Mouse (Mus musculus): ENCODE measurements around the gene Rnf214. TPM values are rescaled to one million over a fixed set of nuclear protein-coding genes. Genes with fewer than 3 reads are reported as not detected.

Gene Rnf214
- polyA plus RNA-seq, 3 experiments from 2014 or later = 22.5 to 42.6 (median 30.6) TPM

DNA sequence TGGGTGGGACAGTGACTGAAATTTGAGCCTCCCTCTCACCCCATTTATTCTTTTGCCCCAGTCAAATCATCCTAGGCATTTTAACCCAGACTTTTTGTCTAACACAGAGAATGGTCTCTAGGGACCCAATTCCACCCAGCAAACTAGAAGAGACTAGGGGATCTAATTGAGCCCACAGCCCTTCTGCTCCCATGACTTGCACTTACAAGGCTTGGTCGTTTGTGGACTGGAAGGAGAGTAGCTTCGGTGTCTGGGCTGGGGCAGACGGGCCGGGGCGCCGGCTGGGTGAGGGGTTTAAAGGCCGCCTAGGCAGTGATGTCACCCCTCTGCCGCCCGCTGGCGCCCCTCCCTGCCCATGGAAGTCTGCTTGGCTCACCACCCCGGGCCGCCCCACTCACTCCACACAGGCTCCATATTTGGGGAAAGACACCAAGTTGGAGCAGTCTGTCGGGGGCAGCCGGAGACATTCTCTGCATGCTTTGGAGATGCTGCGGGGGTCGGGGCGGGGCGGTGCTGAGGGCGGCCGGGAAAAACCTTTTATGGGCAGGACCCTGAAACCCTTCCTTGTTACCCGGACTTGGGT, 29.0 kb upstream of the Rnf214 start, which contains the start of gene Tagln:
Gene Tagln, minus strand, starts transcription at position 431 of the 583 bp plus-strand sequence.
- ATAC-seq = no peak

DNA sequence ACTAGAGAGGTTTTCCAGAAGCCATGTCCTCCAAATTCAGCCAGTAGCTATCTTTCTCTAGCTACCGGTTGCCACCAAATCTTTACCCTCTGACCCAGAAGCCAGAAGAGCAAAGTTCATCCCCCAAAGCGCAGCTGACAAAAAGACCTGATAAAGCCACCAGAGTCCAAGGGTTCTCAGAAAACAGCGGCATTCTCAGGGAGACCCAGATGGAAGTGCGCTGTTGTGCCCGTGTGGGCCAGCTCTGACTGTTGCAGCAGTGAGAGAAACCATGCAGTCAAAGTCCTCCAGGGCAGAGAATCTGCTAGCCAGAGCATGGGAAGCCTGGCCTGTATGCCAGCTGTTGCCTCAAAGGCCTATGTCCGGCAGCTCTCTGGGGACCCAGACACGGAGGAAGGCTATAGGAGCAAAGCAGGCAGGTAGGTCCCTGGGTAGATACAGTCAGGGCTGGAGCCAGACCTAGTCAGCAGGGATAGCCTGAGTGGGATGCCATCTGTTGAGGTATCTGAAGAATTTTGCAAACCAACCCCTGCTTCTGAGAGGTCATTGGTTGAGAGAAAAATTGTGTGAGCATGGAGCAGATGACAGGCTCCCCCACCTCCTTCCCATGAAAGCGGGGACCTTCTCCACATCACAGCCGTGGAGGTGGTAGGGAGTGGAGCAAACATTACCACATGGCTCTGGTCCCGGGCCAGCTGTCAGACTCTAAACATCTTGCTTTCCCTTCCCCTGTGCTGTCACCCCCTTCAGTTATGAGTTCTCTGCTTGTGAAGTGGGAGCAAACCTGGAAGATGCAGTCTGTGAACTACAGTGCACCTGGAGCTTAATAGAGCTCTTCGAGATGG, 26.1 kb upstream of the Rnf214 start:
- ATAC-seq = no peak

DNA sequence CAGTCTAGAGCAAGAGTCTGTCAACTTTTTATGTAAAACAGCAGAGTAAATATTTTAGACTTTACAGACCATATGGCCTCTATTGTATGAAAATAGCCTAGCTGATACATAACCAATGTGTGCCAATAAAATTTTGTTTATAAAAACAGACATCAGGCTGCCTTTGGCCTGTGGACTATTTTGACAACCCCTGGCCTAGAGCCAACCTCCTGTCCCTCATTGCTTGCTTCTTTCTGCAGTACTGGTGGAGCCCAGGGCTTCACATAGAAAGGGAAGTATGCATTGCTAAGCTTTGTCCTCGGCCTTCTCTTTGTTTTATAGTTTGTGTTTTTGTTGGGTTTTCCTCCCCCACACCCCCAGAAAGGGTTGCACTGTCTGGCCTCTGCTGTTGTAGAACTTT, 25.2 kb upstream of the Rnf214 start:
- ATAC-seq = no peak

DNA sequence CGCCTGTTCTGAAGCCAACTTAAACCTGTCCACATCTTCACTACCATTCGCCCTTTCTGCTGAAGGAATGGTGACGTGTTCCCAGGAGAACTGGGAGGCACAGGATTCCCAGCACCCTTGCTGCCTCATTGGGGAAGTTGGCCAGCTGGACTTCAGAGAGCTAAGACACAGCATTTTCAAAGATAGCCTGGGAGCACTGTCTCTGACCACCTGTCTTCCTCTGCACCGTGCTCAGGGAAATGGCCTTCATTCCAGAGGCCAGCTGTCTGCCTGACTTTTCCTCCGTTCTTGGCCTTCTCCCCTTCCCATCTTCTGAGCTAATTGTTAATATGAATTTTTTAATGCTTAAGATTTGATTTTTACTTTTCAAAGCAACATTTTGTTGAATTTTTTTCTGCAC, 22.6 kb upstream of the Rnf214 start:
- no peak for ATAC-seq

DNA sequence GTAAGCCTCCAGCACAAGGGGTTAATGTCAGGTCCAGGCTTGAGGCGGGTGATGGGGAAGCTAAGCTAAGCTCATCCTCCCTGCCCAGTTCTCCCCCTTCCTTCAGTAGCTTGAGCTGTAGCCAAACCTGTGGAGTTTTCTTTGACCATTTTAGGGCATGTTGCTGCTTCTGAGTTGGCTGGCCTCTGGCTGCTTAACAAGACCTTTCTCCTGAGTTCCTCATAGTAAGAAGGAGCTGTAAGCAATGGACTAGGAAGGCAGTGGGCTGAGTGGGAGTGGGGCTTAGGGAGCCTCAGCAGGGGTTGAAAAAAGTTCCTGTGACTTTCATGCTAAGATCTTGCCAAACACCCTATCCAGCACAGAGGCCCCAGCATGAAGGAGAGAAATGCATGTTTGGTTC, 13.2 kb upstream of the Rnf214 start:
- no peak for ATAC-seq

DNA sequence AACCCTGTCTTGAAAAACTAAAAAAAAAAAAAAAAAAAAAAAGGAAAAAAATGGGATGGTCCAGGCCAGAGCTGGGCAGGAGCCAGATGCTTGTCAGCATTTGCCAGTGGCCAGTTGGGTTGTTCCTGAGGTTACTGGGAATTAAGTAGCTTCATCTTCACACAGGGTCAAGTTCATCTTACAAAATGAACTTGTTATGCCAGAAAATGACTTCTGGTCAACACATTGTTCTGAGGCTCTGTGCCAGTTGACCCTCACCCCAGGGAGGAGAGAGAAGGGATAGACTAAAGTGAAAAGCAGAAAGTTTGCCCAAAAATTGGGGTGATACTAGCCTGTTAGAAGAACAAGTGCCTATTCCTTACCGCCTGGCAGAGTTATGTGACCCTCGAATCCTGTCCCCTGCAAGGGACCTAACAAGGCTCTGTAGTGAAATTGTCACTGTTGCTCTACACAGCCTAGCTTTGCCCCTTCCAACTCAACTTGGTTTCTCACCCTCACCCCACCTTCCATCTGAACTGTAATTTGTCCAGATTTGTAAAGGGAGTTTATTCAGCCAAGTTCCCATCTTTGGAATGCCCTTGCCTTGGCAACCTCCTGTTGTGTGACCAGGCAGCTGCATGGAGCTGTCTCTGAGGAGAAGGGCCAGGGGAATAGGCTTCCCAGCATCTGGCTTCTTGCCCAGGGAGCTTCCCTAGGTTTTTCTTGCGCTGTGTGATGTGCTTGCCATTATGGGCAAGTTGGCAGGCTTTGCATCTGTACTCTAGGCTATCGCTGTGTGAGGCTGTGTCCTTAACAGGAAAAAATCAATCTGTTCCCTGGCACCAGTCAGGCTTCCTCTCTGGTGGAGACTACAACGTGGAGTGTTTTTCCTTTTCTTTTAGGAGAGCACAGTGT, 10.6 kb upstream of the Rnf214 start:
- ATAC-seq = no peak

DNA sequence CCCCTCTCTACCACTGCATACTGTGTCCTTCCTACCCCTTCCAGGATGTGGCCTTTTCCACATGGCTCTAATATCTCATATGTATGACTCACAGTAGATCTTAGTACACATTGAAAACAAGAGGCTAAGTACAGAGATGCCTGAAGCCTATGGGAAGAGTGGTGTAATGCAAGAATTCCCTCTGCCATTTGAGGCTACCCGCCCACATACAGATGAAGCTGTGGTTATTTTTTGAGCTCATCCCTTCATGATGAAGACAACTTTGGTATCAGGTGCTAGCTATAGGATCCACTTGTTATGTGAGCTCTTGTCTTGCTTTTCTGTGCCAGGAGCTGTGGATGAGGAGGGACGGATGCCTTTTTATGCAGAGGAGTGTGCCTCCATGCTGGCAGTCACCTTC, 8.9 kb upstream of the Rnf214 start:
- no peak for ATAC-seq

DNA sequence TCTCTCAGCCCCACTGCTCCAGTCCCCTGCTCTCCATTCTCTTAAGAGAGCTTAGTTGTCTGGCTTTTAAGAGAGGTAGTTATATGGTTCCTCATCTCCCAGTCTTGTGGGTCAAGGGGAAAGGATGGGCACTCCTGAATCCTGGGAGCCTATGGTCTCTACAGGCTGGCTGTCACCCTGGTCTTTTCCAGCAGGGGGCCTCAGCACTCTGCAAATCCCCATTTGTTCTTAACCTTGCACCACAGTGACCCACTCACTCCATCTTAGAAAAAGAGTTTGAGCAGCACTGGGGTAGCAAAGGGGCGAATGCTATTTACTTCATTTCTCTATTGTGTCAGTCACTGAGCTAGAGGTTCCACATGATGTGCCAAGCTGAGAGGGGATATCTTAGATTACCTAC, 5.0 kb upstream of the Rnf214 start:
- peak; percentile 33 for ATAC-seq

DNA sequence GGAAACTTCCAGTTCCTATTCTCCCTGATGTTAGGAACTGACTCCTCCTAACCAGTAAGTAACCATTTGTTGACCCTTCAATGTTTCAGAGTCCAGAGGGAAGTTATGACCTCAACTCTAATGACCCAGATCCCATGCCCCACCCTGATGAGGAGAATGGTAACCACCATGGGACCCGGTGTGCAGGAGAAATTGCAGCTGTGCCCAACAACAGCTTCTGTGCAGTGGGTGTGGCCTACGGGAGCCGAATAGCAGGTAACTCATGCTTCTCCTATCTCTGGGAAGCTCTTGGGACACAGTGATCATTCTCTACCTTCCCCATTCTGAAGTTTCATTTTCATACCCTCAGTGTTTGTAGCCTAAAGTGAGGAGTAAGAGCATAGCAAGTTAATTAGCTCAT, 4.3 kb upstream of the Rnf214 start:
- no peak for ATAC-seq

DNA sequence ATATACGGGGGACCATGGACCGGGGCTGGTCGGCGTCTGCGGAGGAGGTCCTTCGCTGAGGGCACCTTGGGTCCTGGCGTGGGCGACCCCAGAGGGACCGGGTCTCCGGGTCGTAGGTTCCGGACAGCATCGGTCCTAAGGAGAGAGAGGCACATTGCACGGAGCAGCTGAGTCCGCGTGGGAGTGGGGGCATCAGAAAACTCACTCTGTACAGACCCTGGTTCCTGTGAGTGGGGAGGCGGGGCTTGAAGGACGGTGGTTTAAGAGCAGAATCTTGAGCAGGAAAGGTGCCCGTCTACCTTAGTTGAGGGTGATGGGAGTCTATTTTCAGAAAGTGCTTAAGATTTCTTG, 342 bp upstream of the Rnf214 start:
- peak; percentile 23 for ATAC-seq

DNA sequence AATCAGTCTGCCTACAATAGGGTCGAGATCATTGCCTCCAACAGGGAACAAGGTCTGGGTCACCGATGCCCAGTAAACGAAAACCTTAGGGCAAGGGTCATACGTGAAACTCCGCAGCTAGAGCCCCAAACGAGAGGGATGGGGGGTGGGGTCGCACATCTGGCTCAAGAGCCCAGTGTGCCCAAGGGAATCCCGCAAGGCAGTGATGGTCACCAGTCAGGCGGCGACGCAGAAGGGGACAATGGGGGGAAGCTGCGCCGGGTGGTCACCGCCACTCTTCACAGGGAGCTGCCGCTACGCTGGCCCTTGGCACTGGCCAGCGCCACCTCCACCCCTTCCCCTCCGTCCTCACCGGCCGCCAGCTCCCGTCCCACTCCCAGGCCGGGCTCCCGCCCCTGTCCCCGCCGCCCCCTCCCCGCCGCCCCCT, 887 bp downstream of the Rnf214 start:
- no peak for ATAC-seq

DNA sequence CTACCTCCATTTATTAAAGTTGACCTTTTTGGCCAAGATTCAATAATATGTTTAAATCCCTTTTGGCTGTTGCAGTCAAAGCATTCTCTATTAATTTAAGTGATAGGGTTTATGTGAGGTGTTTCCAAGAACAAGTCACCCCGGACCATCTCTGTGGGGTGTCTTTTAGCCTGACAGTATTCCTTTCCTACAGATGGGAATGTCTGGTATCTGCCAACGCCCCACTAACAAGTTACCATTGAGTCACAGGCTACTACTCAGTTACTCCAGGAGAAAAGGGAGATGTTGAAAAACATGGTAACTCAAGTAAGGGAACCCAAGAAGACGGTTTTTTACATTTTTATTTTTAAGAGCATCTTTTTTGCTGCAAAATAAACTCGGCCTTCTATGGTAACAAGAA, 1.5 kb downstream of the Rnf214 start:
- ATAC-seq = no peak

DNA sequence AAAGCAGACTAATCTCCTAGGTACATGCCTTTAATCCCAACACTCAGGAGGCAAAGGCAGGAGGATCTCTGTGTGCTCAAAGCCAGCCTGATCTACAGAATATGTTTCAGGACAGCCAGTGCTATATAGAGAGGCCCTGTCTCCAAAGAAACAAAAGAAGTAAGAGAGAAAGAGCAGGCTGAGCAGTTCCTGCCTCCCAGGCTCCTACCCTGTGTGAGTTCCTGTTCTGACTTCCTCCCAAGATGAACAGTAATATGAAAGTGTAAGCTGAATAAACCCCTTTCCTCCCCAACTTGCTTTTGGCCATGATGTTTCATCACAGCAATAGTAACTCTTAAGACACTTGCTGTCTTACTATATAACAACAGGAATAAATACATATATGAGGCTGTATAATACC, 13.0 kb downstream of the Rnf214 start:
- ATAC-seq = no peak

DNA sequence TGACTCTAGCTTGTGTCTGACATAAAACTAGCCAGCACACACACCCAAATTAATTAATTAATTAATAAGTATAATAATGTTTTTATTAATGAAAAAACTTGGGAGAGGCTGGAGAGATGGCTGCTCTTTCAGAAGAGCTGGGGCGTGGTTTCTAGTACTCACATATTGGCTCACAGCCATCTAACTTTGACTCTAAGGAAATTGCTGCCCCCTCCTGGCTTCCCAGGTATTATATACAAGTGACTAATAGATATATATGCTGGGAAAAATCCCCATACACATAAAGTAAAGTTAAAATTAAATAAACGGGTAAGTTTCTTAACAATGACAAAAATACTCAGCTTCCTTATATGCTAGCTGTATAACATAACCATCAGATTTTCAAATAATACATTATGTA, 28.8 kb downstream of the Rnf214 start:
- ATAC-seq = no peak

DNA sequence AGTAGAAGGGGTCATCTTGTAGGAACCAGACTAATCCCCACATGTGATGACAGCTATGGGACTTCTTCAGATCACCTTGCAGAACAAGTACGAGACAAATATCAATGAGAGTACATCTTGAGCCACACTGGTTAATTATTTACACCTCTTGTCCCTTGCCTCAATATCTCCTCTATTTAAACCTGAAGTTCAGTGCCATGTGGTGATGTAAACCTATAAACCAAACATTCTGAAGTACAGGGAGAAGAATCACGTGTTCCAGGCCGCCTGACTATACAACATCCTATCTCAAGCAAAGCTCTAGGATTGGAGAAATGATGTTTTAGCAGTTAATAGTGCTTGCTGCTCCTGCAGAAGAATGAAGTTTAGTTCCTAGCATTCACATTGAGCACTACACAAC, 36.4 kb downstream of the Rnf214 start:
- ATAC-seq = no peak

DNA sequence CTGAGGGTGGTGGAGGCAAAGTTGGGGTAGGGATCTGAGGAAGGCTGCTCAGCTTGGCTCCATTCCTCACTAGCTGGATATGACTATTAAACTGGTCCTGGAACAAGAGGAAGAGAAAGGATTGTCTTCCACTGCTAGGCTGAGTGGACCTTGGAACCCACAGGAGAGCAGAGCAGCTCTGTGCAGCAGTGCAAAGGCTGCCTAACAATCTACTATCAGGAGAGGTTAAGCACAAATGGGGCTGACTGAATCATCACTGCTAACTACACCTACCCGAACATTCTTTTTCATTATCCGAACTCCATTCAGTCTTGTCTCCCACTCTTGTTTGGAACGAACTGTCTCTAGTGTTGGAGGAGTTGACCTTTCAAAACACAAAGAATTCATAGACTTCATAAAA, 37.5 kb downstream of the Rnf214 start:
- ATAC-seq = no peak

DNA sequence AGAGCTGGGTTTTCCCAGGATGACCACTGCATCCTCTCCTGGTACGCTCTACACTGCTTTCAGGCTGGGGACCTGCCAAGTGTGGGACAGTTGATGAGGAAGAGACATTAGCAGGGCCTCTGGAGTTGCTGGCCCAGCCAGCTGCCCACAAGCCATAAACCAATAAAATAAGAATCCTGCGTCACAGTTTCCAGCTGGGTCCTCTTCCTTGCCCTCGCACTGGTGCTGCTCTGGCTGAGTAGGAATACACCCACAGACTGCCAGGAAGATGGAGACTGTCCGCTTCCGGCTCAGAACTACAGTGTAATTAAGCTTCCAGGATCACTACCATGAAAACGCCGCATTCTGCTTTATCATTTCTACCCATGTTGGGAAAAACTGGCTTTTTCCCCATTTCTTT, 44.9 kb downstream of the Rnf214 start:
- no peak for ATAC-seq

DNA sequence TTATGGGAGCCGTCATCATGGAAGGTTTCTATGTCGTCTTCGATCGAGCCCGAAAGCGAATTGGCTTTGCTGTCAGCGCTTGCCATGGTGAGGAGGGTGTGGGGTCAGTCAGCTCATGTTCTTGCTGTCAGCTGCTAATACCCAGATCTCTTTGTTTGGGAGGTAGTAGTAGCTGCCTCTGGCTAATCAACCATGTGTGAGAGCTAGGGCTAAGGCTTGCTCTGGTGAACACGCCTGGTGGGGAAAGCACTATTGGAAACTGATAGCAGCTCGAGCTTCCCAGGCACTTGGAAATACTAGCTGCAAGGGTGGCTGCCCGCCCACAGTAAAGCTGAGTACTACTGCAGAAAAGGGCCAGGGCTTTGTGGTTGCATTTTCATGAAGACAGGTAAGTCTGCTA, 47.3 kb downstream of the Rnf214 start:
- ATAC-seq = no peak

DNA sequence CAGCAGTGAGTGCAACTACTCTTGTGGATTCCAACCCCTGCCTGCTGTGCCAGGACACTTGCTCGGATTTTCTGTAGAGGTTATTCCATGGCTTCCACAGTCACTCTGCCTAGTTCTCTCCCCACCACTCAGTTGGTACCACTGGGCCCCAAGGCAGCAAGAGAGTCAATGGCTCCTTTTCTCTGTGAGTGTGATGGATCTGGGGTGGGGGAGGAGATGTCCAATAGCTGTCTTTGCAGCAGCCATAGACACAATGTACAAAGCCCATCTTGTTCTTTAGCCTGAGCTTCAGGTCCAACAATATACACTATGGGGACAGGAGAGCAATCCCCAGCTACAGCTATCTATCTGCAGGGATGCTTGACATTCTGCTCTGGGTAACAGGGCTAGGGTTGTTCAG, 52.6 kb downstream of the Rnf214 start:
- ATAC-seq = no peak

DNA sequence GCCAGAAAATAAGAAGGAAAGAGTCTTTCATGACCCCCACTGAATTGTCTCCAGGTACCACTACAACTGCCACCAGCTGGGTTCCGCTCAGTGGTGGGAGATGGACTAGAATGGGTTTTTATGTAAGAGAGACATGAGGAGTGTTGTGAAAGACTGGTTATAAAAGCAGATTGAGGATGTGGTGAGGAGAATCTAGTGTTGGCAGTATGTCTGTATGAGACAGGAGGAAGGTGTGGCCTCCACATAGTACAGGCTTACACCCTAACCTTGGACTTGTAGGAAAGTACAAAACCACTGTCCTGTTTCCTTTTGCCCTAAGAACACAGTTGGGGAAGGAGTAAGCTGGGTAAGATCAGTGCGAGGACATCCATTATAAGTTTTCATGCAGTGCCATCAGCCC, 53.0 kb downstream of the Rnf214 start:
- ATAC-seq = no peak

DNA sequence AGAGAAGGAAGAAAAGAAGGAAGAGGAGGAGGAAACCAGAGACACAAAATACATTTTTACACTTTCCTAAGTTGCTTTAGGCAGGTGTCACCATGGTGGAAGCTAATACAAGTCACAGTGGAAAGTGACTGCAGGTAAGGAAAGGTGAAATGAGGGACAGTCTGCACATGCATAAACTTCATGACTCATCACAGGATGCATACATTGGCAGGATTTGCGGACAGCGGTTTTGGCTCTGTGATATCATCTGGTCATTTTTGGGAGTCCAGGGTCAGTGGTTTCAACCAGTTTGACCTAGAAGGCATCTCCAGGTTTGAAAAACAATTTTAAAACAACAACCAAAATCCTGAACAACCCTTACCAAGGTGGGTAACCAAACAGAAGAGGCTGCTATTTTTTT, 54.9 kb downstream of the Rnf214 start:
- no peak for ATAC-seq

DNA sequence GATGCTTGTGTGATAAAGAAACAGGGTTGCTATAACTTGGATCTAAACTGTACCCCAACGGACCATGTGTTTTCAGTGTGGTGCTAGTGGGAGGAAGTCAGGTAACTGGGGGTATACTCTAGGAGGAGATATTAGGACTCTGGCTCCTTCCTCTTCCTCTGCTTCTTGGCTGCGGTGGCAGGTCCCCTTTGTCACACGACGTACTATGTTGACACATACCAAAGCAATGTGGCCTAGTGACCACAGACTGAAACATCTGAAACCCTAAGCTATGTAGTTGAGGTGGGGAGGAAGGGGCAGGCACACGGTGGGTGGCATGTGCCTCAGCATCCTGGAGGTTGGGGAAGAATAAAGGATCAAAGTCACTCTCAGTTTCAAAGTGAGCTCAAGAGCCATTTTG, 55.4 kb downstream of the Rnf214 start:
- no peak for ATAC-seq

DNA sequence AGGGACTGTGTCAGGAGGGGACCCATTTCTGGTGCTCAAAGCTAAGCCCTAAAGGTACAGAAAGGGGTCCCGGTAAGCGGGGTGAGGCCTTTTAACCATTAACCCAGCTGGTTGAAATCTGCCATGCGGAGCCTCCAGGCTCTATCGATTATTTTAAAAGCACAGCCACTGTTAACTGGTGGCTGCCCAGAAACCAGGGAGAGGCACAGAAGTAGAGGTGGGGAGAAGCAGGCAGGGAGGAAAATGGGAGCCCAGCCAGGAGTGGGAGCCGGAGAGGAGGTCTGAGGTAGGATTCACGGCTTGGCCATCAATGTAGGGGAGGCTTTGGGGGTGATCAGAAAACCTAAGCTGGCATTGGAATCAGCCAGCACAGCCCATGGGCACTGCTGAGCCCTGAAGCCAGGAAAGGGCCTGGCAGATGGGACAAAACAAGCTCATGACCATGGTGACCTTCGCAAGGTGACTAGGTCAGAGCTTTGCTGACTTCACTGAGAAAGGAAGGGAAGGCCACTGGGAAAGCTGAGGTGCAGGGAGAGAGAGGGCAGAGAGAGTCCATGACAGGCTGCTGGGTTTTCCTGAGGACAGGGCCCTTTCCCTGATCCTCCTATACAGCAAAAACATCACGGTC, 56.1 kb downstream of the Rnf214 start:
- ATAC-seq = no peak

Data from inflammation-experienced regulatory T-cells, adult 6 months (primary cell).